Mouse (Mus musculus): ENCODE measurements around the gene Arhgef5.
"Not testable (repeated sequence)": the region's sequence is repeated elsewhere in the genome, so short reads cannot be mapped to it uniquely, and the experiment has no call there.

Arhgef5 gene

DNA sequence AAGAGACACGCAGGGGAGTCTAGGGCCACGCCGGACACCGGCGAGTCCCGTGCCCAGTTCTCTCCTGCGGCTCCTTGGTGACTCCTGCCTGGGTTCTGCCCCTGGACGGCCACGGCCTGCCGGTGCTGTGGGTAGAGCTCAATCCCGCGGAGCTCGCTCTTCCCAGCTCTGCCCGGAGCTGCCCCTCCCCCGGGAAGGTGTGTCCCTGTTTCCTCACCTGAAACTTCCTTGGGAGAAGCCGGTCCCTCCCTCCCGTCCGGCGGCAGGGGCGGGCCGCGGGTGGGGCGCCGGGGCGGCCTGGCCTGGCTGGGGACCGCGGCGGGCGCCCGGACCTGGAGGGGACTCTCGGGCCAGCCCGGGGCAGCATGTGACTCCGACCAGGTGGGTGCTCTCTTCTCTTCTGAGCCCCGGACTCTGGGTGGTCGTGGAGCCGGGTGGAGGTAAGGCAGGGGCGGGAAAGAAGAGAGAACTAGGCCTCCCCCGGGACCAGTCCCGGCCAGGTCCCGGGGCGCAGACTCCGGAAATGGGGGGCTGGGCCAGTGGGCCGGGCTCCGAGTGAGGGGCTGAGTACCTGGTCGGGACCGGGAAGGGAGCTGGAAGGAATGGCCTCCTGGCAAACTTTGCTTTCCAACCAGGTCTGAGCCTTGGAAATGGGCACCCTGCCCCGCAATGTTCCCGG lies at the start of gene Arhgef5:
Arhgef5 (plus strand) TSS at position 220 of the 679 bp plus-strand sequence.
- in situ Hi-C loops (cut with MboI; ENCODE audit: low pct_unique_long_range_greater_than_20kb in 1 of 2, low sequenced_read_pairs in 2 of 2, unreplicated experiment in 1 of 2) = no loop called here

DNA sequence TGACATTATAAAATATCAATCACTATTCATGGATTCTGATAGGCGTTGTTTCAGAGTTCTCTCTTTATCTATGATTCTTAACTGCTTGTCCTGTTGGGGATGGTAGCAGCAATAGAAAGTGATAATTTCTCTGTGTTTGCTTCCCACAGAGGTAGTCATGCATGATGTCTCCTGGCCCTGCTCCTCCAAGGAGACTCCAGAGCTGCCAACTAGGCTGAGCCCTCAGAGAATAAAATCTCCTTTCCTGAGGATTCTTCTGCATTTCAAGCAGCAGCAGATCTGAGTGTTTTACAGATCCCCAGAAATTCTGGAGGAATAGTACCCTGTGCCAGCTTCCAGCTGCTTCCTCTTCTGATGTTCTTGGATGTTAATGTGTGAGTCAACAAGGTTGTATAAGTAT lies 34.1 kb upstream of the Arhgef5 start, which contains the start of gene Olfr47:
Olfr47 (plus strand) TSS at position 275 of the 400 bp plus-strand sequence.
- in situ Hi-C loops (cut with MboI; ENCODE audit: low pct_unique_long_range_greater_than_20kb in 1 of 2, low sequenced_read_pairs in 2 of 2, unreplicated experiment in 1 of 2) = not testable (repeated sequence)

DNA sequence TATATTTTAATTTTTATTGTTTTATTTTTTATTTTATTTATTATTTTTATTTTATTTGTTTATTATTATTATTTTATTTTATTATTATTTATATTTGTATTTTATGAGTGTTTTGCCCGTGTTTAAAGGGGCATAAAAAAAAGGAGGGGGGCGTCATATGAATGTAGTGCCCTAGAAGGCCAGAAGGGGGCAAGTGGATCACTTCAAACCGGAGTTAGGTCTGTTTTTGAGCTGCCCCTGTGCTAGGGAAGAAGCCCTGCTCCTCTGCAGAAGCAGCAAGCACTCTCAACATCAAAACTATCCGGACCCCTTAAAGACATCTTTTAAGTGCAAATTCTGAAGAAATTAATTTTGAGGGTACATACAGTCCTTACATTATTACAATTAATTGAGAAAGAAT lies 23.3 kb upstream of the Arhgef5 start:
- in situ Hi-C loops (cut with MboI; ENCODE audit: low pct_unique_long_range_greater_than_20kb in 1 of 2, low sequenced_read_pairs in 2 of 2, unreplicated experiment in 1 of 2) = no loop called here

DNA sequence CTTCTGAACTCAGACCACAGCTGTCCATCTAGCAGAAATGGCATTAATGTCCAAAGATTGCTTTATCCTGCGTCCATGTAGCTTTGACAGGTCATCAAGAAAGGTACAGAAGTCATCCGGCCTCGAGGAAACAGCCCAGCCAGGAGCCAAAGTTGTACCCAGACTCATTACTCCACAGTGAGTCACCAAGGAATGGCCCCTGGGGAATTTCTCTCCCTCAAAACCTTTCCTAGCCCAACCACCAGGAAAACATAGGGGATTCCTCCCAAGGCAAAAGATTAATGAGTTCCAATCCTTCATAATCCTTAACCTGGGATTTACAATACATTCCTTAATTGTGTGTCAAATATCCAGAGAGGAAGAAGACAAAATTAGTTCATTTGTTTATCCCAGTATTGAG lies 18.0 kb upstream of the Arhgef5 start:
- in situ Hi-C loops (cut with MboI; ENCODE audit: low pct_unique_long_range_greater_than_20kb in 1 of 2, low sequenced_read_pairs in 2 of 2, unreplicated experiment in 1 of 2) = no loop called here

DNA sequence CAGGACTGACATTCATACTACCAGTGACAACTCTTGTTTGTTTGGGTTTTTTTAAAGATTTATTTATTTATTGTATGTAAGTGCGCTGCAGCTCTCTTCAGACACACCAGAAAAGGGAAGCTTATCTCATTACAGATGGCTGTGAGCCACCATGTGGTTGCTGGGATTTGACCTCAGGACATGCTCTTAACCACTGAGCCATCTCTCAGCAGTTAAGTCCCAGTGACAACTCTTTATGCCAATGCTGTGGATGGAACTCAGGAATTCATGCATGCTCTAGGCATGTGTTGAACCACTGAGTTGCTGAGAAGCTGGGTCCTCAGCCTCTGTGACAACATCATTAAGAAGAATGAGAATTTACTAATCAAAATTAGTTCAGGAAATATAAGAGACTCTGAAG lies 12.4 kb upstream of the Arhgef5 start:
- in situ Hi-C loops (cut with MboI; ENCODE audit: low pct_unique_long_range_greater_than_20kb in 1 of 2, low sequenced_read_pairs in 2 of 2, unreplicated experiment in 1 of 2) = no loop called here

DNA sequence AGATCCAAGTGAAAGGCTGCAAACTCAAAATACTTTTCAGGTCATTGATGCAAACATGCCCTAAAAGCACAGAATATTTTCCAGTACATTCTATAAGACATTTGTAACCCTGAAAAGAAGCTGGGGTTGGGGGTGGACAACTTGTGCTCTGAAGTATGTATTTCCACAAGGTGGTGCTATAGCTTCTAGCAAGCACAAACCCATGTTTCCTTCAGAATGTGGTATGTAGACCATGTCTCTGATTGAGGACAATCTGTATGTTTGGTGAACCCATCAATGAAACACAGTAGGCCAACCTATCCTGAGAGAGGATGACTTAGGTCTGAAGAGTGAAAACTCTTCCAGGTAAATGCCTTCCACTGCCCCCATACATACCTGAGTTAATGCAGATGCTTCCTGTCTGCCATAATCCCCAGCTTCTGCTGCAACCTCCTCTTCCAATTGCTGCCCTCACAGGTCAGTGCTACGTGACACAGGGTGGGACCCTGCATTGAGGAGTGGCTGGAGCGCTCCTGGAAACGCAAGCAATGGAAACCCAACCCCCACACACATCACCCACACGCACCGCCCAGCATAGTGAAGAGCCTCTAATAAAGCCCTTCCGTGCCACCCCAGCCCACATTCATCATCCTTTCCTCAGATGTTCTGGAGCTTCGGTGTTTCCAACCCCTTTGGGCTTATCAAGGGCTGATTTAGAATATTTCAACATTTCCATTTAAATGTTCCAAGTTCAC lies 11.0 kb upstream of the Arhgef5 start:
- in situ Hi-C loops (cut with MboI; ENCODE audit: low pct_unique_long_range_greater_than_20kb in 1 of 2, low sequenced_read_pairs in 2 of 2, unreplicated experiment in 1 of 2) = no loop called here

DNA sequence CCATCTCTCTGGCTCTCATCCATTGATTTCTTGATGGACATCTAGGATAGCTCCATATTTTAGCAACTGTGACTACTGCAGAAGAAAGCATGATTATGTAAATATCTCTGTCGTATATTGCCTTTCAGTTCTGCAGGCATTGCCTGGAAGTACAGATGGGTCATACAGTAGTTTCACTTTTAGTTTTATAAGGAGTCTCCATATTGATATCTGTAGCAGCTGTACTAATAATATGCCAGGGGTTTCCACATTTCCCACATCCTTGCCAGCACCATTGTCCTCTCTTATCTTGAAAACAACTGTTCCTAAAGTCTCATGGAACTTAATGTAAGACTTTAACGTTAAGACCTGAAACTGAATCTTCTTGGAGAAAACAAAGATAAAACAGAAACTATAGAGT lies 4.6 kb upstream of the Arhgef5 start:
- in situ Hi-C loops (cut with MboI; ENCODE audit: low pct_unique_long_range_greater_than_20kb in 1 of 2, low sequenced_read_pairs in 2 of 2, unreplicated experiment in 1 of 2) = no loop called here

DNA sequence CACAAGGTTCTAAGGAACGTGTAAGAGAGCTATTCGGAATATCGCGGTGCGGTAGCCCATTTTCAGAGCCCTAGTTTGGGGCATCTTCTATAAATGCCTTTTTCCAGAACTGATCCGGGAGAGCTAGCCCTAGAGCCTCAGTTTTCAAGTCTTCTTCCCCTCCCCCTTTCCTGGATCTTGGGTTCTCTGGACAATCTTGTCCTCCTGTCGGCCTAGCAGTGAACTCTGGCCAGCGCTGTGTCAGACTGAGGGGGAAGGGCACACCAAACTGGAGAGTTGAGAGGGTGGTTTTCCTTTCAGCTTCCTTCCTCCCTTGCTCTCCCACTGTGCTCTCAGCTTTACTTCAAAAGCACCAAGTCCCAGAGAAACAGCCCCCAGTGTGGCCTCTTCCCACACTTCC lies 974 bp downstream of the Arhgef5 start:
- in situ Hi-C loops (cut with MboI; ENCODE audit: low pct_unique_long_range_greater_than_20kb in 1 of 2, low sequenced_read_pairs in 2 of 2, unreplicated experiment in 1 of 2) = no loop called here

DNA sequence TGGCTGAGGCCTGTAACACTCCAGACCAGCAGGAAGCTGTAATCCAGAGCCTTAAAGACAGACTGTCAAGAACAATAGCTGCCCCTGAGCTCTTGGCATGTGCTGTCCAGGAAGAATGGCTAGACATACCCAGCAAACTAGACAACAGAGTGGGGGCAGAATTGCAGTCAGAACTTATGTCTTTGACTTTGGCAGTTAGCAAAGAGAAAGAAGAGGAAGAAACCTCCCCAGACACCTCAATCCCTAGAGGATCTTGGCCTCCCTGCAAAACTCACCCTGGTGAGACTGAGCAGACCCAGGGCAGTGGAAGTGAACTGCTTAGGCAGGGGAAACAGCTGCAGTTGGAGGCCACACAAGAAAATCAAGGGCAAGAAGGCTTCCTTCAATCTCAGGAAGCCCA lies 7.2 kb downstream of the Arhgef5 start:
- in situ Hi-C loops (cut with MboI; ENCODE audit: low pct_unique_long_range_greater_than_20kb in 1 of 2, low sequenced_read_pairs in 2 of 2, unreplicated experiment in 1 of 2) = no loop called here

DNA sequence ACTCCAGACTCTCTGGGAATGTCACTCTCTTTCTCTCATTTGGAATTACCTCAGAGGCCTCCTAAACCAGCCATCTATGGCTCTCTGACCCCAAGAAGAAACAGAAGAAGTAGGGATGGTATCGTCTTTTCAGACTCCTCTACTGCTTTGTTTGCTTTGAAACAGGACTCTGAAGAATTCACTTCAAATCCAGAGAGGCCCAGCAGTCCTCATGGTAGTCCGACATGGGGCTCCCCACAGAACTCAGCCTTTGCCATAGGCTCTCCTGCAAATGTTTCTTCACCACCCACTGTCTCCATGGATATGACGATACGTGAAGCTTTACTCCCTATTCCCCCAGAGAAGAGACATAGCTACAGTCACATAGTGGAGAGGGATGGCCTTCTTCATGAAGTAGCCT lies 8.7 kb downstream of the Arhgef5 start:
- in situ Hi-C loops (cut with MboI; ENCODE audit: low pct_unique_long_range_greater_than_20kb in 1 of 2, low sequenced_read_pairs in 2 of 2, unreplicated experiment in 1 of 2) = no loop called here

DNA sequence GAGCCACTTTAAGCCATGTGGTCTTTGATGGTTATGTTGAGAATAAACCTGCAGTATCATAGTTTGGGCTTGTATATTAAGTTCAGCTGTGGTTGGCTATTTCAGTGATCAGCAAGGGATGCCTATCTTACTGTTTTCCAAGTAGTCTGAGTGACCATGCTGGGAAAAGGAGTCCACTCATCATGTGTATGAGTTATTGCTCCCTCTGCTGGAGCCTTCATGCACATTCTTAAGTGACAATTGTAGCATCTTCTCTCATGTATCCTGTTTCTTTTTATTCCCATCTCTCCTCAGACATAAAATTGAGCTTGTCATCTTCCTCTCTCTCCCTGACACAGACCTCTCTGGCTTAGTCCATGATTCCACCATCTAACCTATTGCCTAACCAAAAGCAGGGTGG lies 12.9 kb downstream of the Arhgef5 start:
- in situ Hi-C loops (cut with MboI; ENCODE audit: low pct_unique_long_range_greater_than_20kb in 1 of 2, low sequenced_read_pairs in 2 of 2, unreplicated experiment in 1 of 2) = no loop called here

DNA sequence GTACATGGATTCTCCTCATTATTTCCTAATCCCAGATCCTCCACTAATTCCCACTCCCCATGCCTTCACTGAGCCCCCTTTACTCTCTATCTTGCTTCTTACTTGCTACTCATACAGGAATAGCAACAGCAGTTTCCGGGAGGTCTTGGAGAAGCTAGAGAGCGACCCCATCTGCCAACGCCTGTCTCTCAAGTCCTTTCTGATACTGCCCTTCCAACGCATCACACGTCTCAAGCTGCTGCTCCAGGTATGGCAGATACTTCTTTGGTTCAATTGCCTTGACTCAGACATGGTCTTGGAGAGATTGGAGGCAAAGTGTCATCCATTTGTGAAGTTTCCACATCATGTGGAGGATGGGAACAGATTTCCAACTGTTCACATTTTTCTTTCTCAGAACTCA lies 15.1 kb downstream of the Arhgef5 start:
- in situ Hi-C loops (cut with MboI; ENCODE audit: low pct_unique_long_range_greater_than_20kb in 1 of 2, low sequenced_read_pairs in 2 of 2, unreplicated experiment in 1 of 2) = no loop called here

DNA sequence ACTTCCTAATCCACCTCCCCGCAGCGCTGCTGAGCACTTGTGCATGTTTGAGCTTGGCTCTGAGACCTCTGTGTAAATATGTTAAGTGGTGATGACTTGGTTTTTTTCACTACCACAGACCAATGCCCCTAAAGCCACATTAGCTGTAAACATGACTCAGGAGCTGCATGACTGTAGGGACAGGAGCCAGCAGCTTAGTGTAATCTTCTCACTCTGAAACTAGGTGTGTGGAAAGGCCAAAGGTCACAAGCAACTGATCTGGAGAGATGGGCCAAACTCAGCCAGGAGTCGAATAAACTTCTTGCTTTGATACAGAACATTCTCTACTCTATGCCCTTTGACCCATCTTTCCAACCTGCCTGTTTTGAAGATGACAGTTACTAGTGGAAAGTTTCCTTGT lies 26.7 kb downstream of the Arhgef5 start:
- in situ Hi-C loops (cut with MboI; ENCODE audit: low pct_unique_long_range_greater_than_20kb in 1 of 2, low sequenced_read_pairs in 2 of 2, unreplicated experiment in 1 of 2) = no loop called here

DNA sequence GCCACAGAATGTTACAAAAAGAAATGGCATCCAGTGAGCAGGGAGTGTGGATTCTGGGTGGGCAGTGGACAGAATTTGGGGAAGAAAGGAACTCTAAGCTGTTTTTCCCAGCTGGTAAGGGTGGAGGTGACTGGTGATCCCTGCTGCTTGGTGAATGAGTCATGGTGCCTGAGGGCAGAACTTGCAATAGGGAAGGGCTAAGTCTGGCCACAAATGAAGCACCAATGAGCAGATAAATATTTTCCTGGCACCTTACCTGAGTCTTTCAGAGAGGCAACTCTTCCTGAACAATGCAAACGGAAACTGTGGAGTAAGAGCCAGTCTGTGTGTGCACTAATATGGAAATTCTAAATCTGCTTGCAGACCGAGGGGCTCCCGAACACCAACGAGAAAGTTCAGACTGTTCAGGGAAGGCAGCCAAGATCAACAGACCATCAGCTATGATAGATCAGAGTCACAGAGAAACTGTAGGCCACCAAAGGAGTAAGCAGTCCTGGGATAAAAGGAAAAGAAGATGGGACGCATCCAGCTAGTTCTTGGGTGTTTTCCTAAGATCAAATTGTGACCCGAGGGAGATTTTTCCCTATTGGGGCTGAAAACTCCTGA lies 27.2 kb downstream of the Arhgef5 start:
- in situ Hi-C loops (cut with MboI; ENCODE audit: low pct_unique_long_range_greater_than_20kb in 1 of 2, low sequenced_read_pairs in 2 of 2, unreplicated experiment in 1 of 2) = no loop called here

DNA sequence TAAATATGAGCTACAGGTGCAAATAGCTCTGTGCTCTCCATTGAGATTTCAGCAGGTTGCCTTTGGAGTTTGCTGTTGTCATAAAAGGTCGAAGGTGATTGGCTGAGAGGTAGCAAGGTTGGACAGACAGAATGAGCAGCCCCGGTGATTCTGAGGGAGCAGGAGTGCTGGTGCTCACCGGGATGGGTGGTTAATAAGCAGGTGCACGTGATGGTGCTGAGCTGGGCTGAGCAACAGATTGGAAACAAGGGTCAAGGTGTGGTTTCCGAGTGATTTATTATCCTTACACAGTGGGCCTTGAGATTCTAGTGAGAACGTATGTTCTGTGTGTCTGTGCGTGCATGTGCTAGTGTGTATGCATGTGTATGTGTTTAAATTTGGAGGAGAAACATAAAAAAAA lies 27.8 kb downstream of the Arhgef5 start:
- in situ Hi-C loops (cut with MboI; ENCODE audit: low pct_unique_long_range_greater_than_20kb in 1 of 2, low sequenced_read_pairs in 2 of 2, unreplicated experiment in 1 of 2) = no loop called here

DNA sequence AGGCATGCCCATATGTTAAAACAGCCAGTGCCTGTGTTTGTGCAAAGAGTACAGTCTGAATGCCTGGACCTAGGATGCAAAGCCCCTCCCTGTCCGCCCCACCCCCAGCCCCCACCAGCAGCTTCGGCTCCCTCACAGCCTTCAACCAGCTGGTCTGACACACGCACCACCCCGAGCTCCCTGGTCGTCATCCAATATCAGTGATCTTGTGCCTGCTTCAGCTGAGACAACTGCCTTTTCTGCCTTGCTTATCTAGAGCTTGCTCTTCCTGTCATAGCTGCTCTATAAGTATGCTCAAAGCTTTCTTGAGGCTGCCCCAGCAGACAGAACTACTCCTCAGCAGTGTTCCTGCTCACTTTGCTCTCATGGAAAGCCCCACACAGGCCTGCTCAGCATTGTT lies 30.5 kb downstream of the Arhgef5 start:
- in situ Hi-C loops (cut with MboI; ENCODE audit: low pct_unique_long_range_greater_than_20kb in 1 of 2, low sequenced_read_pairs in 2 of 2, unreplicated experiment in 1 of 2) = no loop called here

DNA sequence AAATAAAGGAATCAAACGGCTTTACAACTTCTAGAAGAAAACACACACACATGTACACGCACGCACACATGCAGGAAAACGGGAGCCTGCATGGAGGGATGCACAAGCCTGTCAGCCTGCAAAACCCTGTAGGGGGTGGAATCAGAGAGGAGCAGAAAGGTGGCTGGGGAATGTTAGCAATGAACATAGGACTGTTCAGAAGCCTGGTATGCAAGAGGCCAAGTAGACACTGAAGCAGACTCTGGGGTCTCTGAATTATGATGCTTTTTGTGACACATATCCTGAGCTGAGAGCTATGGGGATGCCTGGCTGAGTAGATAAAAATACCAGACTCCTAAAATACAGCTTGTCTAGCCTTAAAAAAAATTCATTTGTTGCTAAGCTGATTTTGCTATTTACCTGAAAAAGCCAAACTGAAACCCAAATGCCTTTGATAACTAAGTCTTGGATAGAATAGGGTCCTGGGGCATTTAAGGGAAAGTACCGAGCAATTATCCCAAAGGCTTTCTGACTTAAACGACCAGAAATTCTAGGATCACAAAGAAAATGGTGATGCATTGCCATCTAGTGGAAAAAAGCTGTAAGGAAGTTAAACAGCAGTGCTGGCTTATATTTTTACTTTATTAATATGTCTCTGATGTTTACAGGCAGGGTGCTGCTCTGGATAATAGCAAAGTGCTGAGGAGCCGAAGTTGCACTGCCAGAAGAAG lies 31.6 kb downstream of the Arhgef5 start:
- in situ Hi-C loops (cut with MboI; ENCODE audit: low pct_unique_long_range_greater_than_20kb in 1 of 2, low sequenced_read_pairs in 2 of 2, unreplicated experiment in 1 of 2) = no loop called here

DNA sequence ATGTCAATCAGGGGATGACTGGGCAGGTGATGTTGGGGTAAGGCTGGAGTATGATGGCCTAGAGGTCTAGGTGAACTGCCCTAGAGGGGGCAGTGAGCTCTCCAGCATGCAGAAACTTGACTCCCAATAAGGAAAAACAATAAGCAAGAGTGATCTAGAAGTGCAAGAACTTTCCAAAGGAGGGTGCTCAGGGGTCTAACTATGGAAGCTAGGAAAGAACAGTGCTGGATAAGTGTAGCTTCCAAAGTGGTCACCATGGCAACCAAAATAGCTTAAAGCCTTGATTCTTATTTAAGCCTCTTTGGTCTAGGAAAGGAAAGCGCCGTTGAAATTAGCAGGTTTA lies 32.1 kb downstream of the Arhgef5 start:
- in situ Hi-C loops (cut with MboI; ENCODE audit: low pct_unique_long_range_greater_than_20kb in 1 of 2, low sequenced_read_pairs in 2 of 2, unreplicated experiment in 1 of 2) = no loop called here

DNA sequence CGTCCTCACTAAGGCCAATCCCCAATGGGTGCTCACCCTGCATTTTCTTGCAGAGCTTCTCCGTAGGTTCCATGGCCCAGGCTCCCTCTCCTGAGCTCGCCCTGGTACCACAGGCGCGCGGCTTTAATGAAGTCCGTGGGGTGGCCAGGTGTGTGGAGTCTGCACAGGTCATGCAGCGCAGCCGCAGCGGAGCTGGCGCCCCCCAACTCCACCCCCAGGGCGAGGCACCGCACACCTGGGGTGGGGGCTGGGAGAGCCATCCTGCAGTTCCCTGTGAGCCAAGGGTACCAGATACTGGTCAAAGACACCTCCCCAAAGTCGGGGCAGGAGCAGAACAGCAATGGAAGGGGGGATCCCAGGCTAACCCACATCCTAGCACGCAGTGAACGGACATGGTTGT lies 44.1 kb downstream of the Arhgef5 start, which contains the start of gene Nobox:
Nobox (minus strand) TSS at position 101 of the 400 bp plus-strand sequence.
- in situ Hi-C loops (cut with MboI; ENCODE audit: low pct_unique_long_range_greater_than_20kb in 1 of 2, low sequenced_read_pairs in 2 of 2, unreplicated experiment in 1 of 2) = no loop called here
